Mouse (Mus musculus) heart, adult 2 months (tissue): ENCODE measurements around the gene Pak6.

ENCODE experiments used
- CTCF ChIP-seq: fragments of 200-600 bp; IDR thresholded peaks from 2 replicates; pipeline ENCODE4 v1.8.1; 2022; ENCODE audit warnings: antibody characterized with exemption, mild to moderate bottlenecking, moderate library complexity
- EP300 ChIP-seq: fragments of 200-500 bp; IDR thresholded peaks from 2 replicates; pipeline ENCODE4 v1.6.1; 2011; ENCODE audit warnings: low read depth, low read length, control low read depth; ENCODE audit not compliant: insufficient read depth
- POLR2A ChIP-seq: fragments of 200-500 bp; IDR thresholded peaks from 2 replicates; pipeline ENCODE4 v1.6.1; 2011; ENCODE audit warnings: mild to moderate bottlenecking, low read depth, low read length, control low read depth; ENCODE audit not compliant: insufficient read depth

DNA sequence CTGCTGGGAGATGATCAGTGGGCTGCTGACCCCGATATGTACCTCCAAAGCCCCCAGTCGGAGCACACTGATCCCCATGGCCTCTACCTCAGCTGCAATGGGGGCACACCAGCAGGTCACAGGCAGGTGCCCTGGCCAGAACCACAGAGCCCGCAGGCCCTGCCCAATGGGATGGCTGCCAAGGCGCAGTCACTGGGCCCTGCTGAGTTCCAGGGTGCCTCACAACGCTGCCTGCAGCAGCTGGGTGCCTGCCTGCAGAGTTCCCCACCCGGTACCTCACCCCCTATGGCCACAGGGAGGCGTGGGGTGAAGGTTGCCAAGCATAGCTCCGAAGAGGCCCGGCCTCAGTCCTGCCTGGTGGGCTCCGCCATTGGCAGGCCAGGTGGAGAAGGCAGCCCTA, 26.8 kb downstream of the Pak6 start:
- no peak for TF ChIP-seq CTCF
- TF ChIP-seq POLR2A: no peak
- TF ChIP-seq EP300: no peak
